Mouse (Mus musculus): ENCODE measurements at regions not wholly inside any gene's neighbourhood (a gene's known extent, or its start where the extent isn't known, plus 50 kb on each side); places are given as distances from the start of the nearest gene placed in this dataset.

DNA sequence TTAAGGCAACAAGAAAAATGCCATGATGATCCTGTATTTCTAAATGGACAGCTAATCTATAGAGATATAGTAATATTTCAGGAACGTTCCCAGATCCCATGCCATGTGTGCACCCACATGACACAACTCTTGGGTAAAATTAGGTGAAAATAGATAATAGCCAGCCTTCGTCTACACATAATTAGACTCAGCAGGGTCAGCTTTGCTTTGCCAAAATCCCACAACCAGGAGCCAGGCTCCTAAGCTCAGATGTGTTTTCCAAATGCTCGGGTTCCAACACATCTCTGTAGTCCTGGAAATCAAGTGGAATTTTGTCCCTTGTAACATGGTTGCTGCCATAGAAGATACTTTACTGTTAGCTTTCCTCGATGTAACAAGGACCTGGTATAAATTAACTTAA, 122.7 kb downstream of the Fam198b start:
- H3K4me1 ChIP-seq (ENCODE audit: control insufficient read depth, insufficient read depth, insufficient read length, low read length): no peaks in the 10 kb centered on the region
- no peaks in the 10 kb centered on the region for H3K36me3 ChIP-seq (ENCODE audit: control insufficient read depth, insufficient read depth, low read length)
- 79% methylated on average over 4 of the region's 4 CpGs for WGBS
- no peak for TF ChIP-seq CTCF (IDR thresholded peaks at IDR 0.05; ENCODE audit: extremely low read depth, insufficient read length, insufficient replicate concordance, low read depth, low read length)
- no peak for TF ChIP-seq POLR2A (IDR thresholded peaks at IDR 0.05; ENCODE audit: low read depth, low read length)
- no peaks in the 10 kb centered on the region for H3K27me3 ChIP-seq (ENCODE audit: control insufficient read depth, insufficient read depth, low read length)
- H3K4me3 ChIP-seq (ENCODE audit: low read depth, low read length): no peak overlapping the region
- H3K27ac ChIP-seq (ENCODE audit: insufficient read depth, low read depth, low read length): no peak overlapping the region

DNA sequence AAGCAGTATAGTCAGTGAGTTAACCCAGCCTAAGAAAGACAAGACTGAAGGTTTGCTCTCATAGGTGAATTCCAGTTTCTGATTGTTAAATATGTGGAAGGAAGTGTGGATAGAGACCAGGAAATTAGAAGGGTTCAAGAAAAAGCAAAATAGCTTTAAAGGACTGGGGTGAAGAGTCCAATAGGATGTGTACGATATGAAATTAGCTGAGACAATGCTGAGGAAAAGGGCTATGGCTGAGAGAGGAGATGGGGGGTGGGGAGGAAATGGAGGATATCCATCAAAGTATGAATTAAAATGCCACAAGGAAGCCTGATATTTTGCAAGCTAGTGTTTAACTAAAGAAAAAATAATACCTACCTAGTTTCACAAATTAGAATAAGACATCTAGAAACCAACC, 124.9 kb downstream of the Fam198b start:
- H3K36me3 ChIP-seq (ENCODE audit: control insufficient read depth, insufficient read depth, low read length): no peaks in the 10 kb centered on the region
- H3K27ac ChIP-seq (ENCODE audit: insufficient read depth, low read depth, low read length): no peak overlapping the region
- H3K27me3 ChIP-seq (ENCODE audit: control insufficient read depth, insufficient read depth, low read length): no peaks in the 10 kb centered on the region
- no peak overlapping the region for H3K4me3 ChIP-seq (ENCODE audit: low read depth, low read length)
- WGBS: 84% methylated on average over 1 of the region's 1 CpGs
- no peaks in the 10 kb centered on the region for H3K4me1 ChIP-seq (ENCODE audit: control insufficient read depth, insufficient read depth, insufficient read length, low read length)
- TF ChIP-seq POLR2A (IDR thresholded peaks at IDR 0.05; ENCODE audit: low read depth, low read length): no peak
- no peak for TF ChIP-seq CTCF (IDR thresholded peaks at IDR 0.05; ENCODE audit: extremely low read depth, insufficient read length, insufficient replicate concordance, low read depth, low read length)

DNA sequence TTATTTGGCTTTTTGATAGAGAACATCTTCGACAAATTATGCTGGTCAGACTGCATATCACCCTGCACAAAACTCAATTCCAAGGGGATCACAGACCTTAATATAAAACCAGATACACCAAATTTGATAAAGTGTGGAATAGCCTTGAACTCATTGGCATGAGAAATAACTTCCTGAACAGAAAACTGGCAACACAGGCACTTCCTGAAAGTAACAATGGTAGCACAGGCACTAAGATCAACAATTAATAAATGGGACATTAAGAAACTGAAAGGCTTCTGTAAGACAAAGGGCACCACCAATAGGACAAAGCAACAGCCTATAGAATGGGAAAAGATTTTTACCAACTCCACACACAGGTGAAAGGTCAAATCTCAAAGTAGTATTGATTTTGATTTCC, 141.5 kb downstream of the Fam198b start:
- TF ChIP-seq POLR2A (IDR thresholded peaks at IDR 0.05; ENCODE audit: low read depth, low read length) (no peak), CTCF (IDR thresholded peaks at IDR 0.05; ENCODE audit: extremely low read depth, insufficient read length, insufficient replicate concordance, low read depth, low read length) (no peak)
- 78% methylated on average over 1 of the region's 1 CpGs for WGBS
- Histone ChIP-seq H3K27ac (ENCODE audit: insufficient read depth, low read depth, low read length) (no peak overlapping the region), H3K4me1 (ENCODE audit: control insufficient read depth, insufficient read depth, insufficient read length, low read length) (no peaks in the 10 kb centered on the region), H3K4me3 (ENCODE audit: low read depth, low read length) (no peak overlapping the region), H3K36me3 (ENCODE audit: control insufficient read depth, insufficient read depth, low read length) (no peaks in the 10 kb centered on the region), H3K27me3 (ENCODE audit: control insufficient read depth, insufficient read depth, low read length) (no peaks in the 10 kb centered on the region)

DNA sequence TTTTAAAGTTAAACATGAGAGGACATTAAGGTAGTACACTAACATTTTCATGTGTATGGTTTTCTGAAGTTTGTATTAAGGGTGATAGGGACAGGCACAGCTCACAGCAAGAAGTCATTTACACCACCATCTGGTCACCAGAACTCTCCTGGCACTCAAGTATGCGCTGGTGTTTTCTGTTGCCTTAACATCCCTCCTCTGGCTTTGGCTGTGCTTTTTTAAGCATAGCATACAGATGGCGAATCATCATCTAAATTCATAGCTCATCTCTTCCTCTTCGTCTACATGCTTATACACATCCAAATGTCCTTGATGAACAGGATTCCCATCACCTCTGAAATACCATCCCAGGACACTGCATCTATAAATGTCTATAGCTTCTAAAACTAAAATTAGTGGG, 148.7 kb downstream of the Fam198b start:
- no peak for TF ChIP-seq POLR2A (IDR thresholded peaks at IDR 0.05; ENCODE audit: low read depth, low read length)
- TF ChIP-seq CTCF (IDR thresholded peaks at IDR 0.05; ENCODE audit: extremely low read depth, insufficient read length, insufficient replicate concordance, low read depth, low read length): no peak
- Histone ChIP-seq H3K36me3 (ENCODE audit: control insufficient read depth, insufficient read depth, low read length) (no peaks in the 10 kb centered on the region), H3K4me3 (ENCODE audit: low read depth, low read length) (no peak overlapping the region), H3K27ac (ENCODE audit: insufficient read depth, low read depth, low read length) (no peak overlapping the region), H3K4me1 (ENCODE audit: control insufficient read depth, insufficient read depth, insufficient read length, low read length) (no peaks in the 10 kb centered on the region), H3K27me3 (ENCODE audit: control insufficient read depth, insufficient read depth, low read length) (no peaks in the 10 kb centered on the region)
- 83% methylated on average over 3 of the region's 3 CpGs for WGBS

DNA sequence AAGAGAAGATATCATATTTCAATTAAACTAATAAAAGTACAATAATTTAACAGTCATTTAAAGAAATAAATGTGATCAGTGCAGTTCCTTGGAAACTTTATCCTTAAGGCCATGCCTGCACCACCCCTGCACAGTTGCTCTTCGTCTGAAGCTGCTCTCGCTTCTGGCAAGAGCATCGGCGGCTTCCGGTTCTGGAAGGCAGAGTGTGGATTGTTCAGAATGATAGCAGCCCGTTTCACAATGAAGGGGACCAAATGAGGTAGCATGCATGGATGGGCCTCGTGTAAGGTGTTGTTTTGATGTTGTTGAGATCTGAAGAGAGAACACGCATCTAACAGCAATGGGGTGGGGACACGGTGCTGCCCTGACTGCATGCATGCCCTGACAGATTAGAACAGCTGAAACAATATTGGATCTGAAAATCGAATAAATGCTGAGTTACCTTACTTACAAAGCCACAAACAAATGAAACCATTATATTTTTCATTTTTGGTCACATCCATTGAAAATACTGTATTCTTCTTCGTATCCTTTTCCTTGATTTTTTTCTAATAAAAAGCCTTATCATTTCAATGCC, 154.3 kb downstream of the Fam198b start:
- Histone ChIP-seq H3K4me1 (ENCODE audit: control insufficient read depth, insufficient read depth, insufficient read length, low read length) (no peaks in the 10 kb centered on the region), H3K36me3 (ENCODE audit: control insufficient read depth, insufficient read depth, low read length) (no peaks in the 10 kb centered on the region), H3K27me3 (ENCODE audit: control insufficient read depth, insufficient read depth, low read length) (no peaks in the 10 kb centered on the region), H3K27ac (ENCODE audit: insufficient read depth, low read depth, low read length) (no peak overlapping the region), H3K4me3 (ENCODE audit: low read depth, low read length) (no peak overlapping the region)
- 80% methylated on average over 11 of the region's 11 CpGs for WGBS
- no peak for TF ChIP-seq POLR2A (IDR thresholded peaks at IDR 0.05; ENCODE audit: low read depth, low read length)
- TF ChIP-seq CTCF (IDR thresholded peaks at IDR 0.05; ENCODE audit: extremely low read depth, insufficient read length, insufficient replicate concordance, low read depth, low read length): no peak

DNA sequence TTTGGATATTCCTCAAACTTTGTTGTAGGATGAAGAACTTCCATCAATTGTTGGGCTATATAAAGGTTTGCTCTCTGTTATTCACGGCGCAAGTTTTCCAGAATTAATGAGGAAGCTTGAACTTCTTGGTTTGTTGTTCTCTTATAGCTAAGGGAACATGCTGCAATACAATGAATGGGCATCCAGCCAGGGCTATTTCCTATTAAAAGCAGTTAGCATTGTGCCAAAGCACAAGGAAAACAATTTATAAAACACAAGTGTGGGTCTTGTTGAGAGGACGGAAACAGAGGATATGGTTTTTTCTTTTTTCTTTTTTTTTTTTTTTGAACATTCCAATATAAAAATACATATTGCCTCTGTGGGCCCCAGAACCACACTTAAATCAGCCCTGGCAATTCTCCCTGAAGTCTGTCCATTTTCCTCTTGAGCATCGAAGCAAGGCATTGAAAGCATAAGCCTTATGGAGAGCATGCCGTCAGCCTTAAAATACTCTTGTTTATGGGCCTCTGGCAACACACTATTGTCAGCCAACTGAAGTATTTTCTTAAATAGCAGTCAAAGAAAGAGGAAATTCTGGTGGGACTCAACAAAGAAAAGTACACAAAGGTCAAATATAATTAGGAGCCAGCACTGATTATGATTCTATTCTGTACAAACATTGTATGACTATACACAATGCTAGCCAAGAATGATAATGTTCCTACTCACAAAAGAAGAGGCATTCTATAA, 158.6 kb downstream of the Fam198b start:
- TF ChIP-seq POLR2A (IDR thresholded peaks at IDR 0.05; ENCODE audit: low read depth, low read length) (no peak), CTCF (IDR thresholded peaks at IDR 0.05; ENCODE audit: extremely low read depth, insufficient read length, insufficient replicate concordance, low read depth, low read length) (no peak)
- Histone ChIP-seq H3K4me1 (ENCODE audit: control insufficient read depth, insufficient read depth, insufficient read length, low read length) (no peaks in the 10 kb centered on the region), H3K27me3 (ENCODE audit: control insufficient read depth, insufficient read depth, low read length) (no peaks in the 10 kb centered on the region), H3K27ac (ENCODE audit: insufficient read depth, low read depth, low read length) (no peak overlapping the region), H3K4me3 (ENCODE audit: low read depth, low read length) (no peak overlapping the region), H3K36me3 (ENCODE audit: control insufficient read depth, insufficient read depth, low read length) (no peaks in the 10 kb centered on the region)
- WGBS: 75% methylated on average over 5 of the region's 5 CpGs

DNA sequence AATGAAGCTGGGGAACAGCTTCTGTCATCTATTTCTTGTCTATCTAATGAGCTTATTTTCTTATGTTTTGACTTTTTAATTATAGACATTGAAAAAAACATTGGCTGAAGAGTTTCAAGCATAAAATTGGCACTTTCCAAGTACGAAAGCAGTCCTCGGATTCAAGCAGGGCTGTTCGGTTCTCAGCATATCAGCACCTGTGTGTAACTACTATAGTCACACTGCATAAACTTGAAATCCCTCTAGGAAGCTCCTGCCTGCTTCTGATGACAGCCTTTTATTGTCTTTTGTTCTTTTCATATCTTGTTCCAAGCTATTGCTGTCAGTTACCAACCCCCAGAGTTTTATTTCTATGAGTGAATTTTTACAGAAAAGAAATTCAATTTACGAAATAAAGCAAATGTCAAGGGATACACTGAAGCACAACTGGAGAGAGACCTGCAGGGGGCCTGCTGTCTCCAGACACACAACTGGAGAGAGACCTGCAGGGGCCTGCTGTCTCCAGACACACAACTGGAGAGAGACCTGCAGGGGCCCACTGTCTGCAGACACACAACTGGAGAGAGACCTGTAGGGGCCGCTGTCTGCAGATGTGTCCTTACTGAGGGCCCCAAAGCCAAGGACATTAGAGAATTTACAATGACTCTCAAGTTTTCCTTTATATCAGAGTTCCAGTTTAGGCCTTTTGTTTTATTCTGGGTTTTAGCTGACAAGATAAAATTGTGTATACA, 165.3 kb downstream of the Fam198b start:
- Histone ChIP-seq H3K27me3 (ENCODE audit: control insufficient read depth, insufficient read depth, low read length) (no peaks in the 10 kb centered on the region), H3K4me3 (ENCODE audit: low read depth, low read length) (no peak overlapping the region), H3K36me3 (ENCODE audit: control insufficient read depth, insufficient read depth, low read length) (no peaks in the 10 kb centered on the region), H3K4me1 (ENCODE audit: control insufficient read depth, insufficient read depth, insufficient read length, low read length) (peaks cover 2% of the 10 kb centered on the region; the same call in 1 of the 2 replicates), H3K27ac (ENCODE audit: insufficient read depth, low read depth, low read length) (no peak overlapping the region)
- no peak for TF ChIP-seq CTCF (IDR thresholded peaks at IDR 0.05; ENCODE audit: extremely low read depth, insufficient read length, insufficient replicate concordance, low read depth, low read length)
- no peak for TF ChIP-seq POLR2A (IDR thresholded peaks at IDR 0.05; ENCODE audit: low read depth, low read length)
- 82% methylated on average over 5 of the region's 5 CpGs for WGBS

Data from small intestine, adult 2 months (tissue).